Mouse (Mus musculus): ENCODE results near the gene Htra1. TPM values are rescaled to one million over a fixed set of nuclear protein-coding genes. Genes with fewer than 3 reads are reported as not detected.

Htra1 gene
- polyA plus RNA-seq, 1 experiment from 2014 or later, result 8.3 TPM

DNA sequence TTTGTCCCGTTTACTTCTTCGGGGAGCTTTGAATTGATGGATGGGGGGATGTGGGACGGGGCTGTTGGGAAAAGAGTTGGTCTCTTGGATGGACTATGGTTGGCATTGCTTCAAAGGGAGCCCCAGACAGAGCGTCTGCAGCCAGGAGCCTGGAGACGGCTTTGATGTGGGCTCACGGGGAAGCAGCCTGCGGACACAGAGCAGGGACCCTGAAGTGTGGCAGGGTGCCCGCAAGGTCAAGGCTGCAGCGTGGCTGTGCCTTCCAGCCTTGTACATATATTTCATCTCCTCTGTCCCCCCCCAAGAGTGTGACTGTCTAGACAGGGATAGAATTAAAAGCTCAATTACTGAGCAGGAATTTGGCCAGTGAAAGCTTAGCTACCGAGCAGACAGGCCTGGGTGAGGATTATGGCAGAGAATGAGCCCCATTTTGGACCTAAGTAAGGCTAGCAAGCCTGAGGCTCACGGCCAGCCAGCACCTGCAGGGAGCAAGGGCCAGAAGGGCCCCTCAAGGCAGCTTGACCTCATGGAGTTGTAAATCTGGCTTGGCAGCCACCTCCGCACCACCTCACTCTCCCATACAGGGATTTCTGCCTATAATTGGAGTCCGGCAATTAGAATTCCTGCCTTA lies 40.5 kb downstream of the Htra1 start:
- Histone ChIP-seq H3K4me2 (ENCODE audit: low read depth, severe bottlenecking) (no peak overlapping the region), H3K27me3 (ENCODE audit: control insufficient read depth, insufficient read depth, low read length) (no peaks in the 10 kb centered on the region), H3K36me3 (ENCODE audit: control insufficient read depth, insufficient read depth, low read length) (no peaks in the 10 kb centered on the region), H3K4me3 (ENCODE audit: low read depth, low read length) (no peak overlapping the region), H3K4me1 (ENCODE audit: control insufficient read depth, insufficient read depth, low read length) (peaks cover 12% of the 10 kb centered on the region), H3K27ac (replicated peaks; ENCODE audit: low read depth, low read length) (0 out of 2 replicates have a peak overlapping the region, but pooled peaks have one; percentile 26), H3K9me3 (ENCODE audit: control insufficient read depth, low read length) (no peaks in the 10 kb centered on the region), H3K9ac (ENCODE audit: low read length) (no peak overlapping the region)
- peak; percentile 51 for DNase-seq (ENCODE audit: low spot score)
- ATAC-seq (ENCODE audit: insufficient number of reproducible peaks, low FRiP score, low TSS enrichment, low read depth), result peak; percentile 46; the same call in 1 of the 2 replicates
- WGBS, result 6% methylated on average over 13 of the region's 13 CpGs

DNA sequence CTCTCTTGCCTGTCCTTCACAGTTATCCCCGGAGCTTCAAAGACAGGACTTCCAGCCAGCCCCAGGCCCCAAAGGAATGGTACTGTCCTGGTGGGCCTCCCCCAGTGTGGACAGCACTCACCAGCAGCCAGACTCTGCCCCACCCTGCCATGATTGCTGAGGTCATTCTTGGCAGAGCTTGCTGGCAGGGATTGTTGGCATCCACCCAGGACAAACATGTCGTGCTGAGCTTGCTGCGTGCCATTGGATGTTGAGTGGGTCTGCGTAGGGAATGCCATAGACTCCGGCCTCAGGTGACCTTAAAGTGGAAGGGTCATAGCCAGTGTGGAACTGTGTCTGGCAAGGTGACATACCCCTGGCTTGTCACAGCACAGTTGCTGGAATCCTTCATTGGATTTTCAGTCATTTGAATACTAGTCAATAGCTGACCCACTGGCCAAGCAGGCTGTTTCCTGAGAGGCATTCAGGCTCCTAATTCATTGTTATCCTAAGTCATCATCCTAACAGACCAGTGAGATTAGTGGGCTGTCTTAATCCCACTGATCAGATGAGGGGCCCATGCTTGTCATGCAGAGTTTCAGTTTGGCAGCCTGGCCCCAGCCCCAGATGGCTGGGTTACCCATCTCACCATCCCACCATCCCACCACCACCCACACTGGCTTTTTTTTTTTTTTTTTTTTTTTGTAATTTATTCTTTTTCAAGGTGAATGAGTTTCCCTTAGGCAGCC lies 42.0 kb downstream of the Htra1 start:
- Histone ChIP-seq H3K4me1 (ENCODE audit: control insufficient read depth, insufficient read depth, low read length) (peaks cover 15% of the 10 kb centered on the region), H3K9ac (ENCODE audit: low read length) (0 out of 2 replicates have a peak overlapping the region, but pooled peaks have one; percentile 2), H3K4me3 (ENCODE audit: low read depth, low read length) (no peak overlapping the region), H3K27ac (replicated peaks; ENCODE audit: low read depth, low read length) (no peak overlapping the region), H3K4me2 (ENCODE audit: low read depth, severe bottlenecking) (no peak overlapping the region), H3K36me3 (ENCODE audit: control insufficient read depth, insufficient read depth, low read length) (no peaks in the 10 kb centered on the region), H3K27me3 (ENCODE audit: control insufficient read depth, insufficient read depth, low read length) (no peaks in the 10 kb centered on the region), H3K9me3 (ENCODE audit: control insufficient read depth, low read length) (no peaks in the 10 kb centered on the region)
- 83% methylated on average over 5 of the region's 5 CpGs for WGBS
- no peak for ATAC-seq (ENCODE audit: insufficient number of reproducible peaks, low FRiP score, low TSS enrichment, low read depth)
- DNase-seq (ENCODE audit: low spot score), result no peak

- Histone ChIP-seq H3K36me3 (ENCODE audit: control insufficient read depth, insufficient read depth, low read length) (no peaks in the 10 kb centered on the region), H3K9ac (ENCODE audit: low read length) (no peak overlapping the region), H3K4me2 (ENCODE audit: low read depth, severe bottlenecking) (no peak overlapping the region), H3K4me1 (ENCODE audit: control insufficient read depth, insufficient read depth, low read length) (peaks cover 15% of the 10 kb centered on the region), H3K9me3 (ENCODE audit: control insufficient read depth, low read length) (no peaks in the 10 kb centered on the region), H3K4me3 (ENCODE audit: low read depth, low read length) (no peak overlapping the region), H3K27me3 (ENCODE audit: control insufficient read depth, insufficient read depth, low read length) (no peaks in the 10 kb centered on the region), H3K27ac (replicated peaks; ENCODE audit: low read depth, low read length) (no peak overlapping the region)
- ATAC-seq (ENCODE audit: insufficient number of reproducible peaks, low FRiP score, low TSS enrichment, low read depth), result no peak
- no peak for DNase-seq (ENCODE audit: low spot score)
- 84% methylated on average over 1 of the region's 1 CpGs for WGBS
Measured at GRCm38 (mm10) chr7:130978545-130978944, 42.6 kb downstream of the Htra1 start.

DNA sequence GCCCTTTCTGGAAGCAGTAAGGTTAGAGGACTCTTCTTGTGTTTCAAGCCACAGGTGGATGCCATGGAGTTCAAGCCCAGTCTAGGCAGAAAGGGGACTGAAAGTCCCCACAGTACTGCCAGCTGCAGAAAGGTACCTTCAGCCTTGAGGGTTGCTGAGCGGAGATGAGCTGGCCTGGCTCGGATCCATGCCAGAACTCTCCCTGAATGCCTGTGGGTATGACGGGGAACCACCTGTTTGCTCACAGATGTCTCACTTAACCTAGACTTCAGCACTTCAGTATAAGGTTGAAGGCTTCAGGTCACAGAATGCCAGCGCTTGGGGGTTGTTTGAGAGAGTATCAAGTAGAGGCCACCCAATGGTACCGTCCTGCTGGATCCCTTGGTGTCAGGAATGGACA lies 44.2 kb downstream of the Htra1 start:
- Histone ChIP-seq H3K27ac (replicated peaks; ENCODE audit: low read depth, low read length) (no peak overlapping the region), H3K4me3 (ENCODE audit: low read depth, low read length) (no peak overlapping the region), H3K4me1 (ENCODE audit: control insufficient read depth, insufficient read depth, low read length) (peaks cover 15% of the 10 kb centered on the region), H3K9ac (ENCODE audit: low read length) (no peak overlapping the region), H3K27me3 (ENCODE audit: control insufficient read depth, insufficient read depth, low read length) (no peaks in the 10 kb centered on the region), H3K9me3 (ENCODE audit: control insufficient read depth, low read length) (no peaks in the 10 kb centered on the region), H3K36me3 (ENCODE audit: control insufficient read depth, insufficient read depth, low read length) (no peaks in the 10 kb centered on the region), H3K4me2 (ENCODE audit: low read depth, severe bottlenecking) (no peak overlapping the region)
- no peak for DNase-seq (ENCODE audit: low spot score)
- no peak for ATAC-seq (ENCODE audit: insufficient number of reproducible peaks, low FRiP score, low TSS enrichment, low read depth)
- 90% methylated on average over 5 of the region's 5 CpGs for WGBS

GRCm38 (mm10) chr7:130982371-130982770 lies 46.5 kb downstream of the Htra1 start:
- no peaks in the 10 kb centered on the region for H3K9me3 ChIP-seq (ENCODE audit: control insufficient read depth, low read length)
- no peaks in the 10 kb centered on the region for H3K36me3 ChIP-seq (ENCODE audit: control insufficient read depth, insufficient read depth, low read length)
- peak; percentile 56 for DNase-seq (ENCODE audit: low spot score)
- H3K27ac ChIP-seq (replicated peaks; ENCODE audit: low read depth, low read length), result no peak overlapping the region
- ATAC-seq (ENCODE audit: insufficient number of reproducible peaks, low FRiP score, low TSS enrichment, low read depth), result peak; percentile 66
- H3K9ac ChIP-seq (ENCODE audit: low read length), result peak overlapping the region; percentile 17; the same call in 1 of the 2 replicates
- no peaks in the 10 kb centered on the region for H3K27me3 ChIP-seq (ENCODE audit: control insufficient read depth, insufficient read depth, low read length)
- WGBS, result 30% methylated on average over 4 of the region's 4 CpGs
- H3K4me2 ChIP-seq (ENCODE audit: low read depth, severe bottlenecking), result no peak overlapping the region
- 0 out of 2 replicates have a peak, but pooled peaks cover 3% of the 10 kb centered on the region for H3K4me1 ChIP-seq (ENCODE audit: control insufficient read depth, insufficient read depth, low read length)
- H3K4me3 ChIP-seq (ENCODE audit: low read depth, low read length), result no peak overlapping the region

GRCm38 (mm10) chr7:130982881-130983280 lies 47.0 kb downstream of the Htra1 start:
- H3K27ac ChIP-seq (replicated peaks; ENCODE audit: low read depth, low read length), result no peak overlapping the region
- ATAC-seq (ENCODE audit: insufficient number of reproducible peaks, low FRiP score, low TSS enrichment, low read depth) (no peak), DNase-seq (ENCODE audit: low spot score) (no peak)
- no peaks in the 10 kb centered on the region for H3K9me3 ChIP-seq (ENCODE audit: control insufficient read depth, low read length)
- no peak overlapping the region for H3K4me2 ChIP-seq (ENCODE audit: low read depth, severe bottlenecking)
- H3K4me1 ChIP-seq (ENCODE audit: control insufficient read depth, insufficient read depth, low read length), result 0 out of 2 replicates have a peak, but pooled peaks cover 3% of the 10 kb centered on the region
- no peak overlapping the region for H3K9ac ChIP-seq (ENCODE audit: low read length)
- H3K36me3 ChIP-seq (ENCODE audit: control insufficient read depth, insufficient read depth, low read length), result no peaks in the 10 kb centered on the region
- no peak overlapping the region for H3K4me3 ChIP-seq (ENCODE audit: low read depth, low read length)
- WGBS, result 75% methylated on average over 3 of the region's 3 CpGs
- H3K27me3 ChIP-seq (ENCODE audit: control insufficient read depth, insufficient read depth, low read length), result no peaks in the 10 kb centered on the region

GRCm38 (mm10) chr7:130984294-130984693 lies 48.4 kb downstream of the Htra1 start:
- 88% methylated on average over 7 of the region's 7 CpGs for WGBS
- Histone ChIP-seq H3K27me3 (ENCODE audit: control insufficient read depth, insufficient read depth, low read length) (no peaks in the 10 kb centered on the region), H3K4me3 (ENCODE audit: low read depth, low read length) (no peak overlapping the region), H3K36me3 (ENCODE audit: control insufficient read depth, insufficient read depth, low read length) (no peaks in the 10 kb centered on the region), H3K9ac (ENCODE audit: low read length) (no peak overlapping the region), H3K4me2 (ENCODE audit: low read depth, severe bottlenecking) (no peak overlapping the region), H3K9me3 (ENCODE audit: control insufficient read depth, low read length) (no peaks in the 10 kb centered on the region), H3K27ac (replicated peaks; ENCODE audit: low read depth, low read length) (no peak overlapping the region), H3K4me1 (ENCODE audit: control insufficient read depth, insufficient read depth, low read length) (0 out of 2 replicates have a peak, but pooled peaks cover 3% of the 10 kb centered on the region)
- ATAC-seq (ENCODE audit: insufficient number of reproducible peaks, low FRiP score, low TSS enrichment, low read depth), result no peak
- no peak for DNase-seq (ENCODE audit: low spot score)

DNA sequence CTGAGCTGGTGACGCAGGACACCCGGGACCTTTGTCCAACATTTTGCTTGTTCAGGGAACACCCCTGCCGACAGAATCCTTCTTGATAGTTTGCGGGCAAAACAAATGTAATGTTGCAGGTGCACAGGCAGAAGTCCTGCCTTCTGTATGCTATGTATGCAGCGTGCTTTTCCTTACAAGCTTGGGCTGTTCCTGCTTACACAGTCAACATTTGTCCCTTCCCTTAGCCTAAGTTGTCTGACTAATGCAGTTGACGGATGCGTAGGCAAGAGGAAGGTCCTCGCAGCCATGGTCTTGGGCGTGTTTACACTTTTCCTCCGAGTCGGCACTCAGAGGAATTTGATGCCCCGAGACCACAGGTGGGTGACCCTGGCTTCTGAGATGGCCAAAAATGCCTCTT lies 49.3 kb downstream of the Htra1 start:
- no peak for ATAC-seq (ENCODE audit: insufficient number of reproducible peaks, low FRiP score, low TSS enrichment, low read depth)
- DNase-seq (ENCODE audit: low spot score), result no peak
- H3K9ac ChIP-seq (ENCODE audit: low read length), result no peak overlapping the region
- no peaks in the 10 kb centered on the region for H3K27me3 ChIP-seq (ENCODE audit: control insufficient read depth, insufficient read depth, low read length)
- no peak overlapping the region for H3K4me2 ChIP-seq (ENCODE audit: low read depth, severe bottlenecking)
- H3K4me3 ChIP-seq (ENCODE audit: low read depth, low read length), result no peak overlapping the region
- WGBS, result 87% methylated on average over 12 of the region's 12 CpGs
- H3K9me3 ChIP-seq (ENCODE audit: control insufficient read depth, low read length), result no peaks in the 10 kb centered on the region
- no peaks in the 10 kb centered on the region for H3K36me3 ChIP-seq (ENCODE audit: control insufficient read depth, insufficient read depth, low read length)
- H3K27ac ChIP-seq (replicated peaks; ENCODE audit: low read depth, low read length), result no peak overlapping the region
- 0 out of 2 replicates have a peak, but pooled peaks cover 3% of the 10 kb centered on the region for H3K4me1 ChIP-seq (ENCODE audit: control insufficient read depth, insufficient read depth, low read length)

Data from limb, embryonic 11.5 days (tissue).